Mouse (Mus musculus): ENCODE results near the gene Atp1b2. TPM values are rescaled to one million over a fixed set of nuclear protein-coding genes. Genes with fewer than 3 reads are reported as not detected.

Atp1b2 gene
- total RNA-seq (2014; rRNA removed; ENCODE audit: low replicate concordance) (23.7 and 24.7 TPM in 2 replicates), polyA plus RNA-seq (2015; fragmentation: Nextera tagmentation; extraction: Ambion mirVana) (15.1 and 16.8 TPM in 2 replicates)

GRCm38 (mm10) chr11:69605726-69606490, at the start of gene Atp1b2:
TSS of gene Atp1b2 (minus strand) at chr11:69605942.
- Histone ChIP-seq H3K4me2 (ENCODE audit: low read depth, low read length) (peak within 1 kb of the TSS; percentile 97), H3K9me3 (replicated peaks; ENCODE audit: control insufficient read depth, low read length) (no peaks in the 10 kb centered on the region), H3K27me3 (ENCODE audit: control insufficient read depth, insufficient read depth, low read length) (no peaks in the 10 kb centered on the region), H3K4me3 (ENCODE audit: low read depth, low read length) (peak within 1 kb of the TSS; percentile 66), H3K9ac (replicated peaks; ENCODE audit: low read depth, low read length) (peak within 1 kb of the TSS; percentile 70), H3K36me3 (replicated peaks; ENCODE audit: control insufficient read depth, insufficient read depth, low read length) (no peaks in the 10 kb centered on the region), H3K27ac (ENCODE audit: low read depth) (peak within 1 kb of the TSS; percentile 79), H3K4me1 (ENCODE audit: control insufficient read depth, insufficient read depth) (peaks cover 43% of the 10 kb centered on the region)
- 2% methylated on average over 32 of the region's 32 CpGs for WGBS
- DNase-seq (ENCODE audit: low spot score) (peak; percentile 78), ATAC-seq (ENCODE audit: insufficient read depth, low read depth) (peak; percentile 88)
- no peak for TF ChIP-seq CTCF (IDR thresholded peaks at IDR 0.05; ENCODE audit: low read depth)
- TF ChIP-seq EP300 (IDR thresholded peaks at IDR 0.05; ENCODE audit: low read depth) = no peak

GRCm38 (mm10) chr11:69654760-69655159, 49.0 kb upstream of the Atp1b2 start:
- H3K4me3 ChIP-seq (ENCODE audit: low read depth, low read length) = no peak overlapping the region
- TF ChIP-seq CTCF (IDR thresholded peaks at IDR 0.05; ENCODE audit: low read depth) (no peak), EP300 (IDR thresholded peaks at IDR 0.05; ENCODE audit: low read depth) (no peak)
- no peaks in the 10 kb centered on the region for H3K27me3 ChIP-seq (ENCODE audit: control insufficient read depth, insufficient read depth, low read length)
- DNase-seq (ENCODE audit: low spot score) (no peak), ATAC-seq (ENCODE audit: insufficient read depth, low read depth) (no peak)
- H3K27ac ChIP-seq (ENCODE audit: low read depth) = 0 out of 2 replicates have a peak overlapping the region, but pooled peaks have one; percentile 2
- H3K4me1 ChIP-seq (ENCODE audit: control insufficient read depth, insufficient read depth) = no peaks in the 10 kb centered on the region
- whole genome bisulfite sequencing = 46% methylated on average over 9 of the region's 9 CpGs
- no peak overlapping the region for H3K4me2 ChIP-seq (ENCODE audit: low read depth, low read length)
- H3K9ac ChIP-seq (replicated peaks; ENCODE audit: low read depth, low read length) = no peak overlapping the region
- H3K36me3 ChIP-seq (replicated peaks; ENCODE audit: control insufficient read depth, insufficient read depth, low read length) = peaks cover 73% of the 10 kb centered on the region
- no peaks in the 10 kb centered on the region for H3K9me3 ChIP-seq (replicated peaks; ENCODE audit: control insufficient read depth, low read length)

GRCm38 (mm10) chr11:69653399-69653798, 47.7 kb upstream of the Atp1b2 start:
- H3K9ac ChIP-seq (replicated peaks; ENCODE audit: low read depth, low read length) = no peak overlapping the region
- no peak overlapping the region for H3K4me2 ChIP-seq (ENCODE audit: low read depth, low read length)
- H3K27me3 ChIP-seq (ENCODE audit: control insufficient read depth, insufficient read depth, low read length) = no peaks in the 10 kb centered on the region
- H3K9me3 ChIP-seq (replicated peaks; ENCODE audit: control insufficient read depth, low read length) = no peaks in the 10 kb centered on the region
- H3K36me3 ChIP-seq (replicated peaks; ENCODE audit: control insufficient read depth, insufficient read depth, low read length) = peaks cover 75% of the 10 kb centered on the region
- WGBS = 53% methylated on average over 5 of the region's 5 CpGs
- no peak for TF ChIP-seq CTCF (IDR thresholded peaks at IDR 0.05; ENCODE audit: low read depth)
- TF ChIP-seq EP300 (IDR thresholded peaks at IDR 0.05; ENCODE audit: low read depth) = no peak
- no peak for ATAC-seq (ENCODE audit: insufficient read depth, low read depth)
- H3K27ac ChIP-seq (ENCODE audit: low read depth) = no peak overlapping the region
- DNase-seq (ENCODE audit: low spot score) = no peak
- H3K4me3 ChIP-seq (ENCODE audit: low read depth, low read length) = no peak overlapping the region
- H3K4me1 ChIP-seq (ENCODE audit: control insufficient read depth, insufficient read depth) = no peaks in the 10 kb centered on the region

GRCm38 (mm10) chr11:69645860-69646259, 40.1 kb upstream of the Atp1b2 start:
- H3K4me2 ChIP-seq (ENCODE audit: low read depth, low read length) = no peak overlapping the region
- no peaks in the 10 kb centered on the region for H3K4me1 ChIP-seq (ENCODE audit: control insufficient read depth, insufficient read depth)
- ATAC-seq (ENCODE audit: insufficient read depth, low read depth) (no peak), DNase-seq (ENCODE audit: low spot score) (no peak)
- H3K9me3 ChIP-seq (replicated peaks; ENCODE audit: control insufficient read depth, low read length) = no peaks in the 10 kb centered on the region
- H3K9ac ChIP-seq (replicated peaks; ENCODE audit: low read depth, low read length) = no peak overlapping the region
- 71% methylated on average over 5 of the region's 5 CpGs for WGBS
- no peaks in the 10 kb centered on the region for H3K27me3 ChIP-seq (ENCODE audit: control insufficient read depth, insufficient read depth, low read length)
- H3K27ac ChIP-seq (ENCODE audit: low read depth) = no peak overlapping the region
- TF ChIP-seq EP300 (IDR thresholded peaks at IDR 0.05; ENCODE audit: low read depth) = no peak
- no peak for TF ChIP-seq CTCF (IDR thresholded peaks at IDR 0.05; ENCODE audit: low read depth)
- no peak overlapping the region for H3K4me3 ChIP-seq (ENCODE audit: low read depth, low read length)
- H3K36me3 ChIP-seq (replicated peaks; ENCODE audit: control insufficient read depth, insufficient read depth, low read length) = peaks cover 88% of the 10 kb centered on the region

GRCm38 (mm10) chr11:69635471-69635870, 29.7 kb upstream of the Atp1b2 start:
- TF ChIP-seq CTCF (IDR thresholded peaks at IDR 0.05; ENCODE audit: low read depth) = no peak
- TF ChIP-seq EP300 (IDR thresholded peaks at IDR 0.05; ENCODE audit: low read depth) = no peak
- Histone ChIP-seq H3K9ac (replicated peaks; ENCODE audit: low read depth, low read length) (no peak overlapping the region), H3K27me3 (ENCODE audit: control insufficient read depth, insufficient read depth, low read length) (no peaks in the 10 kb centered on the region), H3K4me1 (ENCODE audit: control insufficient read depth, insufficient read depth) (peaks cover 19% of the 10 kb centered on the region), H3K9me3 (replicated peaks; ENCODE audit: control insufficient read depth, low read length) (no peaks in the 10 kb centered on the region), H3K27ac (ENCODE audit: low read depth) (no peak overlapping the region), H3K4me2 (ENCODE audit: low read depth, low read length) (no peak overlapping the region), H3K36me3 (replicated peaks; ENCODE audit: control insufficient read depth, insufficient read depth, low read length) (peaks cover 15% of the 10 kb centered on the region), H3K4me3 (ENCODE audit: low read depth, low read length) (no peak overlapping the region)
- ATAC-seq (ENCODE audit: insufficient read depth, low read depth) = no peak
- WGBS = 84% methylated on average over 3 of the region's 3 CpGs
- no peak for DNase-seq (ENCODE audit: low spot score)
